Mouse (Mus musculus): Measurements from ENCODE around the gene Pnck. TPM values are rescaled to one million over a fixed set of nuclear protein-coding genes. Genes with fewer than 3 reads are reported as not detected.

Gene Pnck
- polyA plus RNA-seq, 1 experiment from 2014 or later = 12.9 TPM

- H3K36me3 ChIP-seq (ENCODE audit: control insufficient read depth, insufficient read depth, low read length) = no peaks in the 10 kb centered on the region
- H3K9me3 ChIP-seq (ENCODE audit: control insufficient read depth, low read length) = no peaks in the 10 kb centered on the region
- 70% methylated on average over 4 of the region's 4 CpGs for WGBS
- no peak overlapping the region for H3K4me3 ChIP-seq (ENCODE audit: control insufficient read depth in 1 of 2, insufficient read depth in 1 of 2, low read depth in 1 of 2, low read length in 2 of 2)
- H3K27ac ChIP-seq (replicated peaks in 1 of 2; ENCODE audit: control insufficient read depth in 1 of 2, insufficient read depth in 1 of 2, low read depth in 2 of 2, low read length in 2 of 2) = no peak overlapping the region
- no peaks in the 10 kb centered on the region for H3K4me1 ChIP-seq (ENCODE audit: control insufficient read depth in 2 of 2, insufficient read depth in 2 of 2, low read length in 2 of 2)
- no peaks in the 10 kb centered on the region for H3K27me3 ChIP-seq (ENCODE audit: control insufficient read depth, insufficient read depth, low read length)
- H3K4me2 ChIP-seq (ENCODE audit: low read length) = no peak overlapping the region
- no peak for ATAC-seq (ENCODE audit: insufficient number of reproducible peaks, insufficient read depth, low FRiP score, low read depth)
- H3K9ac ChIP-seq (ENCODE audit: low read length) = no peak overlapping the region
Observed at GRCm38 (mm10) chrX:73613665-73614064, 46.3 kb downstream of the Pnck start.

Other genes with a start within 250 kb of the Pnck start
- gene Zfp92, start 249.0 kb downstream of the Pnck start, polyA plus RNA-seq (2014; fragmentation: Nextera tagmentation; extraction: Ambion mirVana) = not detected in 2 replicates
- gene Trex2, start 224.8 kb downstream of the Pnck start, polyA plus RNA-seq (2014; fragmentation: Nextera tagmentation; extraction: Ambion mirVana) = not detected in 2 replicates
- gene Haus7, start 201.1 kb downstream of the Pnck start, polyA plus RNA-seq (2014; fragmentation: Nextera tagmentation; extraction: Ambion mirVana) = 42.0 and 43.2 TPM in 2 replicates
- gene Bgn, start 176.5 kb downstream of the Pnck start, polyA plus RNA-seq (2014; fragmentation: Nextera tagmentation; extraction: Ambion mirVana) = 111 and 130 TPM in 2 replicates
- 0.27 and 0.41 TPM in 2 replicates for gene Atp2b3, start 157.0 kb downstream of the Pnck start, polyA plus RNA-seq (2014; fragmentation: Nextera tagmentation; extraction: Ambion mirVana)
- gene Dusp9, start 20.7 kb downstream of the Pnck start, polyA plus RNA-seq (2014; fragmentation: Nextera tagmentation; extraction: Ambion mirVana) = 0.70 and 0.80 TPM in 2 replicates
- 11.8 and 11.9 TPM in 2 replicates for gene Slc6a8, start 13.0 kb upstream of the Pnck start, polyA plus RNA-seq (2014; fragmentation: Nextera tagmentation; extraction: Ambion mirVana)
- gene Bcap31, start 56.1 kb upstream of the Pnck start, polyA plus RNA-seq (2014; fragmentation: Nextera tagmentation; extraction: Ambion mirVana) = 164 and 174 TPM in 2 replicates
- 10.9 and 12.2 TPM in 2 replicates for gene Abcd1, start 56.5 kb upstream of the Pnck start, polyA plus RNA-seq (2014; fragmentation: Nextera tagmentation; extraction: Ambion mirVana)
- gene Plxnb3, start 97.0 kb upstream of the Pnck start, polyA plus RNA-seq (2014; fragmentation: Nextera tagmentation; extraction: Ambion mirVana) = 0.31 and 0.69 TPM in 2 replicates
- 76.5 and 79.5 TPM in 2 replicates for gene Srpk3, start 114.3 kb upstream of the Pnck start, polyA plus RNA-seq (2014; fragmentation: Nextera tagmentation; extraction: Ambion mirVana)
- gene Idh3g, start 126.8 kb upstream of the Pnck start, polyA plus RNA-seq (2014; fragmentation: Nextera tagmentation; extraction: Ambion mirVana) = 498 and 508 TPM in 2 replicates
- gene Ssr4, start 126.9 kb upstream of the Pnck start, polyA plus RNA-seq (2014; fragmentation: Nextera tagmentation; extraction: Ambion mirVana) = 186 and 206 TPM in 2 replicates
- gene Pdzd4, start 164.9 kb upstream of the Pnck start, polyA plus RNA-seq (2014; fragmentation: Nextera tagmentation; extraction: Ambion mirVana) = 0.40 and 0.42 TPM in 2 replicates
- gene Avpr2, start 232.0 kb upstream of the Pnck start, polyA plus RNA-seq (2014; fragmentation: Nextera tagmentation; extraction: Ambion mirVana) = not detected in 2 replicates
- 0.39 and 0.54 TPM in 2 replicates for gene L1cam, start 236.0 kb upstream of the Pnck start, polyA plus RNA-seq (2014; fragmentation: Nextera tagmentation; extraction: Ambion mirVana)